ENCODE assay signal across 8 mouse cellular contexts in the genomic region with DNA sequence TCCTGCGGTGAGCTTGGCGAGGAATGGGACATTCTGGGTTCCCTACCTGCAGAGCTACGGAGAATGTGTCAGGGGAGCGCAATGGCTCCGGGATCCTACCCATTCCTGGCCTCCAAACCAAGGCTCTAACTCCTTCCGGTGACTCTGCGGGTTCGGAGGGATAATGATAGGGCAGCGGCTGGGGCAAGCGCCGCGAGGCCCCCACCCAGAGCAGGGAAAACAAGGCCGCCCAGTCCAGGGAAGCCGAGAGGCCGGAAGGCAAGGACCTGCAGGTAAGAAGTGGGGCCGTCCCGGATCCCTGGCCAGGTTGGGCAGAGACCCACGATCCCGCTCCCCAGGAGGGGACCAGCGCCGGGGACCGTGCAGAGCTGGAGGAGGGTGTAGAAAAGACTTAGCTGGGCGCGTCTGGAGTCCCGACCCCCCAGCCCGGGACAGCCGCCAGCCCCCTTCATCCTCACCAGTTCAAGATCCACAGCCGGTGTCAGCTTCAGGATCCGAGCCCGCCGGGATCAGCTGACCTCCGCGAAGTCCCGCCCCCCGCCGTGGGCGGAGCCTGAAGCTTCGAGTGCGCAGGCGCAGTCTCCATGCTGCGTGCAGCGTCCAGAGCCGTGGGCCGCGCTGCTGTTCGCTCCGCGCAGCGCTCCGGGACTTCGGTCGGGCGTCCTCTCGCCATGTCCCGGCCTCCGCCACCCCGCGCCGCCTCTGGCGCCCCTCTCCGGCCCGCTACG. TPM values are rescaled to one million over a fixed set of nuclear protein-coding genes. Genes with fewer than 3 reads are reported as not detected.
DNase-seq lines count a peak whose midpoint lies in the region; ATAC-seq and TF ChIP-seq lines count a peak whose summit lies in the region.

Gene Pqlc2, minus strand, starts transcription at position 538 of the 728 bp plus-strand sequence.
Gene Akr7a5, plus strand, starts transcription at position 574 of the 728 bp plus-strand sequence.

- peaks cover 16% of the 10 kb centered on the region for H3K36me3 ChIP-seq in kidney, embryonic 14.5 days (ENCODE audit: control insufficient read depth, insufficient read depth, low read length)
- H3K36me3 ChIP-seq in limb, embryonic 15.5 days = peaks cover 24% of the 10 kb centered on the region

- H3K4me1 ChIP-seq in bone marrow macrophage, adult 2 months (ENCODE audit: control insufficient read depth, insufficient read depth, low read length) = peaks cover 26% of the 10 kb centered on the region
- no peaks in the 10 kb centered on the region for H3K4me1 ChIP-seq in embryonic fibroblast, embryonic 13.5 days (ENCODE audit: control insufficient read depth, insufficient read depth, low read length)
- peaks cover 13% of the 10 kb centered on the region for H3K4me1 ChIP-seq in kidney, embryonic 14.5 days (ENCODE audit: control insufficient read depth, insufficient read depth, low read length)
- peaks cover 30% of the 10 kb centered on the region for H3K4me1 ChIP-seq in limb, embryonic 15.5 days

- peak; percentile 88 for ATAC-seq in kidney, embryonic 14.5 days (ENCODE audit: low FRiP score, low TSS enrichment)
- peak; percentile 87 for ATAC-seq in limb, embryonic 15.5 days (ENCODE audit: insufficient number of reproducible peaks, low FRiP score, low TSS enrichment, low read depth)

- peak; percentile 95 for DNase-seq in A20 (ENCODE audit: low read depth, low spot score)
- DNase-seq in heart, adult 9 months (ENCODE audit: low spot score in 2 of 2) = peak; percentile 94 to 98
- peak; percentile 86 to 95 for DNase-seq in monocyte, adult 2 months (ENCODE audit: low read depth in 1 of 2, low spot score in 2 of 2)
- peak; percentile 94 to 95 for DNase-seq in spleen, postnatal 36 days (ENCODE audit: low spot score in 2 of 2)

- WGBS in kidney, embryonic 14.5 days = under 1% methylated on average over 62 of the region's 63 CpGs
- under 1% methylated on average over 62 of the region's 63 CpGs for WGBS in limb, embryonic 15.5 days

- peak; percentile 67; the same call in 1 of the 2 replicates for TF ChIP-seq POLR2A in bone marrow macrophage, adult 2 months (IDR thresholded peaks at IDR 0.05; ENCODE audit: borderline replicate concordance, low read depth, low read length)
- TF ChIP-seq POLR2A in embryonic fibroblast, embryonic 13.5 days (IDR thresholded peaks at IDR 0.05; ENCODE audit: low read depth, low read length) = peak; percentile 99

- no peaks in the 10 kb centered on the region for H3K27me3 ChIP-seq in kidney, embryonic 14.5 days (ENCODE audit: control insufficient read depth, insufficient read depth, low read length)
- no peaks in the 10 kb centered on the region for H3K27me3 ChIP-seq in limb, embryonic 15.5 days

- peak within 1 kb of the TSS; percentile 28 for H3K27ac ChIP-seq in bone marrow macrophage, adult 2 months (ENCODE audit: insufficient read depth, low read depth, low read length)
- H3K27ac ChIP-seq in embryonic fibroblast, embryonic 13.5 days (ENCODE audit: insufficient read depth, low read length) = no peak within 1 kb of the TSS
- H3K27ac ChIP-seq in kidney, embryonic 14.5 days (ENCODE audit: low read depth, low read length) = peak within 1 kb of the TSS; percentile 76
- H3K27ac ChIP-seq in limb, embryonic 15.5 days = peak within 1 kb of the TSS; percentile 77

- TF ChIP-seq CTCF in bone marrow macrophage, adult 2 months (IDR thresholded peaks at IDR 0.05; ENCODE audit: low read depth, low read length) = no peak
- no peak for TF ChIP-seq CTCF in embryonic fibroblast, embryonic 13.5 days (IDR thresholded peaks at IDR 0.05; ENCODE audit: borderline replicate concordance, insufficient read depth, low read length)

- peak within 1 kb of the TSS; percentile 85 for H3K4me3 ChIP-seq in bone marrow macrophage, adult 2 months (ENCODE audit: insufficient read depth, low read length)
- H3K4me3 ChIP-seq in embryonic fibroblast, embryonic 13.5 days (ENCODE audit: insufficient read depth, low read length) = peak within 1 kb of the TSS; percentile 57
- H3K4me3 ChIP-seq in kidney, embryonic 14.5 days (ENCODE audit: low read length) = peak within 1 kb of the TSS; percentile 83
- peak within 1 kb of the TSS; percentile 67 for H3K4me3 ChIP-seq in limb, embryonic 15.5 days

- H3K9me3 ChIP-seq in kidney, embryonic 14.5 days (ENCODE audit: control insufficient read depth, low read length) = no peaks in the 10 kb centered on the region
- no peaks in the 10 kb centered on the region for H3K9me3 ChIP-seq in limb, embryonic 15.5 days

- peak within 1 kb of the TSS; percentile 95 for H3K4me2 ChIP-seq in kidney, embryonic 14.5 days (replicated peaks; ENCODE audit: low read depth, low read length)
- peak within 1 kb of the TSS; percentile 94 for H3K4me2 ChIP-seq in limb, embryonic 15.5 days

- H3K9ac ChIP-seq in kidney, embryonic 14.5 days (ENCODE audit: low read depth, low read length) = peak within 1 kb of the TSS; percentile 81
- H3K9ac ChIP-seq in limb, embryonic 15.5 days = peak within 1 kb of the TSS; percentile 88

RNA-seq across cellular contexts. Expression of gene Pqlc2, which starts in this region (rescaled TPM):
- 22.5 and 26.7 TPM in 2 replicates for polyA plus RNA-seq in bone marrow macrophage, adult 2 months (2012; ENCODE audit: insufficient read depth, insufficient read length, missing spikeins)
- polyA plus RNA-seq in embryonic fibroblast, embryonic 13.5 days (2011; ENCODE audit: insufficient read length, low read depth, missing spikeins) = 11.3 and 12.3 TPM in 2 replicates
- 10.4 and 13.3 TPM in 2 replicates for polyA plus RNA-seq in kidney, embryonic 14.5 days (2014; fragmentation: Nextera tagmentation; extraction: Ambion mirVana)
- polyA plus RNA-seq in limb, embryonic 15.5 days (2015; fragmentation: Nextera tagmentation; extraction: Ambion mirVana) = 16.7 and 18.2 TPM in 2 replicates

RNA-seq across cellular contexts. Expression of gene Akr7a5, which starts in this region (rescaled TPM):
- 17.5 and 19.3 TPM in 2 replicates for polyA plus RNA-seq in bone marrow macrophage, adult 2 months (2012; ENCODE audit: insufficient read depth, insufficient read length, missing spikeins)
- polyA plus RNA-seq in embryonic fibroblast, embryonic 13.5 days (2011; ENCODE audit: insufficient read length, low read depth, missing spikeins) = 17.1 and 18.1 TPM in 2 replicates
- polyA plus RNA-seq in kidney, embryonic 14.5 days (2014; fragmentation: Nextera tagmentation; extraction: Ambion mirVana) = 139 and 141 TPM in 2 replicates
- 82.9 and 85.8 TPM in 2 replicates for polyA plus RNA-seq in limb, embryonic 15.5 days (2015; fragmentation: Nextera tagmentation; extraction: Ambion mirVana)
